Mouse (Mus musculus) heart, adult 8-10 months (tissue): ENCODE measurements around the gene Myh6. TPM values are rescaled to one million over a fixed set of nuclear protein-coding genes. Genes with fewer than 3 reads are reported as not detected.
A peak's percentile ranks its signal among the peaks of the same experiment; 100 is the strongest.

ENCODE experiments used
- DNase-seq: peaks from one replicate; pipeline ENCODE4 v3.0.0; 2022; ENCODE audit warnings: low spot score
- total RNA-seq, 4 experiments: library from RNA; stranded (reverse); gene quantifications; 2 replicates each; pipeline ENCODE4 v1.2.4; 2022

The Myh6 gene
- total RNA-seq, 4 experiments from 2014 or later: 18,156 to 23,973 (median 22,335) TPM

DNA sequence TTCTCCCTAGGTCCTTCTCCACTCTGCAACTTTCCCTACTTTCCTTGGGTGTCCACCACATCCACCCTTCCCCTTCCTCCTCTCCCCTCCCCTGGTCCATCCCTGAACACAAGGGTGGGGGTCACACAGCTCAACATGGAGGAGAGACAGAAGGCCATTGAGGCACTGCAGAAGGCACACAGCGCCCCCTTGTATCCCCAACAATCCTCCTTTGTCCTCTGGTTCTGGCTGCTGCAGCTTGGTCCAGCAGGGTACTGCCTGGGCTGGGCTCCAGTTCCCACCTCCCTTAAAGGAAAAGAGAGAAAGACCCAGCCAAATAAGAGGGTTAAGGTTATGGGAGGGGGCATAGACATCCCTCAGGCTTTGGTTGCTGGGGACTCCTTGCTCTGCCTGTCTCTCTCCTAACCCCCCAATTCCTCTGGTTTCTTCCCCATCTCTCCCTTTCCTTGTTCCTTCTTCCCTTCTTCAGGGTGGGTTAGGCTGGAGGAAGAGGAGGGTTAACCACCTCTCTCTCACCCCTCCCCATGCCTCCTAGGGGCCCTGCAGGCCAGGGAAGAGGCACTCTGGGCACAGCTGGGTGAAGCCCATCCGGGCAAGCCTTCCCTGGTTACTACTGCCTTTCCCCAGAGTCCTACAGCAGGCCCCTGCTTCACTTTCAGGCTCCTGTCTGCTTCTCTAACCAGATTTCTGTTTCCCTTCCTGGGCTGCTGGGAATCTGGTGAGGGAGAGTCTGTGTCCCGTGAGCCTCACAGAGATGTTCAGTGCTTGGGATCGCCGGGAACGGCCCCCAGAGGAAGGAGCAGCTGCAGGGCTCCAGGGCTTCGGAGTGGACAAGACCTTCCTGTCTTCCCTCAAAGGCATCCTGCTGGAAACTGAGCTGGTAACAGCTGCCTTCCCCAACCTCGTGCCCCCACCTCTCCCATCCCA lies 30.6 kb downstream of the Myh6 start, which contains the start of gene Cmtm5:
Gene Cmtm5, plus strand, starts transcription at position 358 of the 927 bp plus-strand sequence.
- DNase-seq: no peak

DNA sequence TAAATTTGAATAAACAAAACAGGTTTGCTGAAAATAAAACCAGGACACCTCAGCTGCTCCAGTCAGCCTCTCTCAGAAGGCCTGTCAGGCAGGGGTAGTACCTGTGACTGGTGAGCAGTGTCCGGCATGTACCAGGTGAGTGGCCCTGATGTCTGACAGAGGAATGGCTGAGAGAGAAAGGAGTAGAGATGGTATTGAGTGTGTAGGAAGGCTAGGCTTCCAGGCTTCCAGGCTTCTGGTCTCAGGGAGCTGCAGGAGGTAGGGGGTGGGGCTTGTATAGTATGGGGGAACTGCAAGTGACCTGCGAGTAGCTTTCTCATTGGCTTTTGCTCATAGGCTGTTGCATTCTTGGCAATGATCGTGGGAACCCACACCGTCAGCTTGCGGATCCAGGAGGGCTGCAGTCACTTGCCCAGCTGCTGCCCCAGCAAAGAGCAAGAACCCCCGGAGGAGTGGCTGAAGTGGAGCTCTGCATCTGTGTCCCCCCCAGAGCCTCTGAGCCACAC lies 34.0 kb downstream of the Myh6 start, which contains the start of gene Il25:
Gene Il25, plus strand, starts transcription at position 51 of the 506 bp plus-strand sequence.
- DNase-seq: no peak

DNA sequence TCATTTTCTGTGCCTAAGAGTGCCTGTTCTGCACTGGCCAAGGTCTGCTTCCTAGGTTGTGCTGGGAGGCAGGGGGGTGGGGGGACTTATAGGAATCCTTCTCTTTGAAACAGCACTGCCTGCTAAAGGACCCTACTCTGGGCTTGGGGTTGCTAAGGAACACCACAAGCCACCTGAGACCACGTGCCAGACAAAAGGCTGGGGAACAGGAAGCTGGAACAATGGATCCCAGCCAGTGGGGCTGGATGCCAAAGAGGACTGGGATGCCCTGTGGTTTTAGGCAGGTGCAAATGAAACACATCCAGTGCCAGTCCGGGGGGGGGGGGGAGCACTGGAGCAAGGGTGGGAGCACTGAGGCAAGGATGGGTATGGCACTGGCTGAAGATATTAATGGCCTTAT lies 36.3 kb downstream of the Myh6 start:
- no peak for DNase-seq

DNA sequence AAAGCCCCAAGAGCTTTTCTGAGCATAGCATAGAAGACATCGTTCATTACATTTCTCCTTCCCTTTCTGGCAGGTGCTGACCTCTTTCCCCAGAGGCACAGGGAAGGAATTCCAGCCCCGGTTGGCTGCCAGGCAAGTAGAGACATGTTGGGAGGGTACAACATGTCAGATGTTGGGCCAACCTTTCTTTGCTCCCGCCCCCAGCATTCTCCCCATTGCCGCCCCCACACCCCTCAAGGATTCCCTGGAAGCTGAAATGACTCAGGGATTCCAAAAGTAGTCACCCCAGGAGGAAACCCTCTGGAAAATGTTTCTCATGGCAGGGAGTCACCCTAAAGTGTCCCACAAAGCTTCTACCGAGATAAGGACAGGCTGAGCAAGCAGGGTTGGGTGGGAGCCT lies 36.9 kb downstream of the Myh6 start:
- no peak for DNase-seq

DNA sequence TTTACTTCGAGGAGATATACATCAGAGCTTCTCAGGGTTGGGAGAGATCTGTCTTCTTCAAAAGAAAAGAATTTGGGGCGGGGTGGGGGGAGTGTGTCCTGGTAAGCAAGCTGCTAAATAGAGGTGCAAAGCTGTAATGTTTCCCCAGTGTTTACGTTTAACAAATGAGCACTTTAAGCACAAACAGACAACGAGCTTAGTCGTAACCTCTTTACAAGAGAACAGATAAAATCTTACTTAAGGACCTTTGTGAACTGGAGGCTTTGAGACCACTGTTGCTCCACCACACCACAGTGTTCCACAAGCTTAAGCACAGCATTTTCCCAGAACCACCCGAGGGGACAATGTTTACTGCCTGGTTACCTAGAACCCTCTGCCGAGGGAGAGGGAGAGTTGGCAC lies 39.4 kb downstream of the Myh6 start:
- no peak for DNase-seq

DNA sequence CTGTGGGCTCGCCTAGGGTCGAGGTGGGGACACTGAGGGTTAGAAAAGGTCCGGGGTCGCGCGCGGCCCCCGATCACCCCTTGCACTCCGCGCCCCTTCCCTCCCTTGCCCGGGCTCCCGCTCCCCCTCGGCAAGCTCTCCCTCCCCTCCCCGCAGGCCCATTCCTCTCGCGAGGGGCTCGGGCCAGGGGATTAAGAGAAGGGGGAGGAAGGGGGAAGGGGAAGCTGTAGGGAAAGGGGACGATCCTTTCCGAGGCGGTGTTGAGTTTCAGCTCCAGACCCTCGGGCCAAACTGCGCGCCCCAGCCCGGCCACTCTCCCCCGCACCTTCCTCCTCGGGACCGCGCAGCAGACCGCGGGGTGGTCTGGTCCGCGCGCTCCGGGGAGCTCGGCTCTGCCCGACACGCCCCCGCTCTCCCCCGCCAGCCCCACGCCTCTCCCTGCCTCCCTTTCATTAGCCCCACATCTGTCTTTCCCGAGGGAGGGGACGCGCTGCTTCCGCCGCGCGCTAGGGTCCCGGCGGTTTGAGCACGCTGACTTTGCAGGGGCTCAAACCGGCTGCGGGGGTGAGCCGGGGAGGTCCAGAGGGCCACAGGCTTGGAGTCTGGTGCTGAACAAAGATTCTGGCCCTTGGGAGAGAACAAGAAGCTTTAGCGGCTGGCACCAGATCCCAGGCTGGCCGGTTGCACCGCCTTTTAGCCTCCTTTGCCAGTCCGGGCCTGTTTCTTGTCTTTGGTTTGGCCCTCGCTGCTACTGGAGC lies 40.1 kb downstream of the Myh6 start:
- peak; percentile 58 for DNase-seq

DNA sequence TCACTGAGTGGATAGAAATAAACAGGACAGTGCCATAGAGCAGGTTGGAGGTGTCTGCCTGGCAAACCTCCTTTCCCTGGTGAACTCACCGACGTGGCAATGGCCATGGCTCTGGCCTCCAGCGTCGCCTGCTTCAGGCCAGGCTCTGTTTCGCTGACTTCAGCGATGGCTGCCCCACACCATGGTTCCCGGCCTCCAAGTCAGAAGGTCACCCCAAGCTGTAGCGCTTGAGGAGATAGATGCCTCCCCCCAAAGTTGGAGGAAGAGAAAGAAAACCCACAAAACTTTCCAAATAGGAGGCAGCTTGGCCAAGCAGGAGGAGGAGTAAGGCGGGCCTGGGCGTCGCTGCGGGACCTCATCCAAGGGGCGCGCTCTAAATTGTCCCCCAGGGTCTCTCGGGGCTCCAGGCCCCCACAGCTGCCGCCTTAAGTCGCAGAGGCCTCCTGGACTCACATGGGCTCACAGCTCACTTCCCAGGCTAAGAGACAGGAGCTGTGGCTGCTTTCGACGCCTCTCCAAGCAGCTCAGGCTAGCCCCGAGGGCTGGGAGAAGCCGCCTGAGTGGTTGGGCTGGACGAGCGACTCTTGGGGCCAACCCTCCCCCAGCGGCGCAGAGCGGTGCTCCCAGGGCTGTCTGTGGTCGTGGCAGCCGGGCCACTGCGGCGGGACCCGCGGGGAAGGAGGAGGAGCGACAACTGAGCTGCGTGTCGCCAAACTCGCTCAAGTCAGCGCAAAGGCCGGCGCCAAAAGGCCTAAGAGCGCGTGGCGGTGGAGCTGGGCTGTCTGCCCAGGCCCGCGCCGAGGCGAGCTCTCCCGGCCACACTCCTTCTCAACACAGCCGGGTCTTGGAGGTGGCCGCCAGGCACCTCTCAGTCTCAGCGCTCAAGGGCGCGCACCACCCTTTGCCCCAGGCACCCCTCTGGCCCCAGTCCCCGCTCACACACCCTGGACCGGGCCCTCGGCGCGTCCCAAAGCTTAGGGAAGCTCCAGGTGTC lies 41.1 kb downstream of the Myh6 start, which contains the start of gene Efs:
Gene Efs, minus strand, starts transcription at position 778 of the 994 bp plus-strand sequence.
- no peak for DNase-seq

DNA sequence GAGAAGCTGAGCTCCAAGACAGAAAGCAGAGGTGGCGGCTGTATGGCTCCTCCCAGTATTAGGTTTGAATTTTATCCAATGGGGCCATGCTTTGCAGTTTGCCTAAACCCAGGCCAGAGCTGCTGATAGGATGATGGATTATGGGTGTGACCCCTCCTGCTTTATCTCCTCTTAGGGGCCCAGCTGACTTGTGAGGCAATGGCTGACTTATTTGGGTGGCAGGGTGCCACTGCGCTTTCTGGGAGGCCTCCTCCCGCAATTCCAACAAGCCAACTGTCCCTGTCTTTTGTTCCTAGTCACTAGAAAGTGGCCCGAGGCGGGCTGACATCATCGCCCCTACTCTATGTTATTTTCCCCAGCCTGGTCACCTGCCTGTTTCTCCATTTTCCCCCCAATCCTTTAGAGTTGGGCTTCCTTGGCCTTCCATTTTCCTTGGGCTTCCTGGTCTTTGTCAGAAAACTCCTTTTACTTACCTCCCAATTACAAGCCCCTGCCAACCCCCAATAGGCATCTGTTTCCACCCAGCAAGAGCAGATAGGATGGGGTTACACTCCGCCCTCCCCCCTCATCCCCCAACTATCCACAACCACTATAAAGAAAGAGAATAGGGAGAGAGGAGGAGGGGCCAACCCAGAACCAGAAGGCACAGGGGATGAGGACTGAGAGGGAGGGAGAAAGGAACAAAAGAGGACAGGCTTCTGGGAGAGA lies 41.9 kb downstream of the Myh6 start:
- peak; percentile 65 for DNase-seq

DNA sequence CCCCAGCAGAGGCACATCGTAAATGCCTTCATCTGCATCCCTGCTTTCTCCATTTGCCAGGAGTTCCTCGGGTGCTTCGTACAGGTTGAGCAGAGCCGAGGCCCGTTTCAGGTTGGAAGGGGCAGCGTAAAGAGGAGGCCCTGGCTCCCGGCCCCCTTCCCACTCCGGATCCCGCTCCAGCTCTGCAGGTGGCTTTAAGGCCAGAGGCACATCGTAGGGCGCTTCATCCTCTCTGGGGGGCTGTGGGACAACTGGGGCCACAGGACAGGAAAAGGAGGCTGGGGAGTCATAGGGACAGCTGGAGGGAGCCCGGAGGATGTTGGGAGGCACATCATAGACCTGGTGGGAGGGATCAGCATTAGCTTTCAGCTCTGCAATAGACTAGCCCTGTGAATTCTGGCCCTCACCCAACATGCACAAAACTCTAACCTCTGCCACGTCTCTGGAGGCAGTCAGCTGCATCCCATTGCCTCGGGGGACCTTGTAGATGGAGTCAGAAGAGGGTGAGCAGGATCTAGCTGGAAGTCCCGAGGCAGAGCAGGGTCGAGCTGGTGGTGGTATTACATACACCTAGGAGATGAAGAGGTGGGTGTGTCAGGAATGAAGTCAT lies 46.5 kb downstream of the Myh6 start:
- DNase-seq: no peak

DNA sequence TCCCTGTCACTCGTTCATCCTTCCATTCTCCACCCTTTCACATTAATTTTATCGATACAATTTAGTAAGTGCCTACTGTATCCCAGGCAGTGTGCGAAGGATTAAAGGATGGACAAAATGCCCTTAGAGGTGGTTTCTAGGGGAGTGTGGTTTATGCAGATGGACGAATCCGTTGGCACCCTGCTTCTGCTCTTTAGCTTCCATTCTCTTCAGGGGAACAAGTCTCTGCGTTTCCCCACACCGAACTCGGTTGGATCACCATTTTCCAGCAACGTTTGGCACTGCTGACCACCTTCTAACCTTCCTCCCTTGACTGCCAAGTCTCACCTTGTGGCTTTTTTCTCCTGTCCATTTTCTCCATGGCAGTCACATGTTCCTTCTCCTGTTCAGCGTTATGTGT lies 53.4 kb downstream of the Myh6 start:
- no peak for DNase-seq

DNA sequence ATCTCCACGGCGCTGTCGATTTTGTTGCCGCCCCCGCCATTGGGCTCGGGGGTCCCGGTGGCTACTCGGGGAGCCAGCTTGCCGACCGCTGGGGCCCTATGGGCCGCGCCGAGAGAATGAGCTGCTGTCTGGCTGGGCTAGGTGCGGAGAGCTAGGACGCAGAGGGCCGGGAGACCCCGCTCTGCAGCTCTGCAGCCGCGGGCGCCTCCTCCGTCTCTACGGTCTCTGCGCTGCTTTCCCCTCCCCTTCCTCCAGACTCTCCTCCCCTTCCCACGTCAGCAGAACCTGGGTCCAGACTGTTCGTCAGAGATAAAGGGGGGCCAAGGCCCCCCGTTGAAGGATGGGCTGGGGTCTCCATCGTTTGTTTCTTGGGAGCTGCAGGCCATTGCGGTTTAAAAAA lies 53.8 kb downstream of the Myh6 start, which contains the start of gene Slc22a17:
Gene Slc22a17, minus strand, starts transcription at position 247 of the 400 bp plus-strand sequence.
- peak; percentile 68 for DNase-seq

DNA sequence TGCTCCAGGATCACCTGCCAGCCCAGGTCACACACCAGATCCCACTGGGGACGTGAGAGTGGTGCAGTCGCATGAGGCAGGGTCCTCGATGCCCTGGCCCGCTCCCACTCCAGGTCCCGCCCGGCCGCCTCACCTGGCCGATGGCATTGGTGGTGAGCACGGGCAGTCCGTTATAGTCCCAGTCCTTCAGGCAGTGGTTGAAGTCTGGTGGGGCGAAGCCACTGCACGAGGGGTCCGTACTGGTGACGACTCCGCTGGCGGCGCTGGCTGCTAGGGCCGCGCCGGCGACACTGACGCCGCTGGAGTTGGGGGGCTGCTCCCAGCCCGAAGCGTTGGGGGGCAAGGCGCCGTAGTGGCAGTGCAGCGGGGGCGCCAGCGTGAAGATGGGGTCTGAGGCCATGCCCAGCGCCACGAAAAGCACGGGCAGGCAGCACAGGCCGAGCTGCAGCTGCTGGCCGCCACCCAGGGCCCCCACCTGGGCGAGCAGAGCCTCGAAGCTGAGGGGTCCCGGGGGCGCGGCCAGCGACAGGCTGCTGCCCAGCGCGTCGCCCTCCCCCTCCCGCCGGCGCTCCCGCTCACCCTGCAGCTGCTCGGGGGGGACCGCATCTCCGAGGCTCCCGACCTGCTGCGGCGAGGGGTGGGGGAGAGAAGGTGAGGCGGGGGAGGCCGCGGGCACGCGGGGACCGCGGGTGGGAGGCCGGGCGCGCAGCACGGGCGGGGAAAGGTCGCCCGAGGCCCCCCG lies 54.4 kb downstream of the Myh6 start:
- DNase-seq: no peak

DNA sequence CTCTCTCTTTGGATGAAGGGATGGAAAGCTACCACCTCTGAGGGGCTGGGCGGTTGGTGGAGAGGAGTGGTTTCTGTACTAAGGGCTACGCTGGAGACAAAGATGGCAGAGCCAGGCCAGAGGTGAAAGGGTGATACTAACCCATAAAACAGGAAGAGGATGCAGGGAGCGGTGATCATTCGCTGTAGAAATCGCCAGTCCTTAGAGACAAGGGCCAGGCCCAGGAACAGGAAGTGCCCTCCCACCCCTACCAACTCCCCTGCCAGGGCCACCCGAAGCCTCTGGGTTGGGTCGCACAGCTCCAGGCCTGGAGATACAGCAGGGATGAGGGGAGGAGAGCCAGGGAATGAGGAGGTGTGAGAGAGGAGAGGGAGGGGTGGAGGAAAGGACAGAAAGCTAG lies 58.0 kb downstream of the Myh6 start:
- DNase-seq: no peak

DNA sequence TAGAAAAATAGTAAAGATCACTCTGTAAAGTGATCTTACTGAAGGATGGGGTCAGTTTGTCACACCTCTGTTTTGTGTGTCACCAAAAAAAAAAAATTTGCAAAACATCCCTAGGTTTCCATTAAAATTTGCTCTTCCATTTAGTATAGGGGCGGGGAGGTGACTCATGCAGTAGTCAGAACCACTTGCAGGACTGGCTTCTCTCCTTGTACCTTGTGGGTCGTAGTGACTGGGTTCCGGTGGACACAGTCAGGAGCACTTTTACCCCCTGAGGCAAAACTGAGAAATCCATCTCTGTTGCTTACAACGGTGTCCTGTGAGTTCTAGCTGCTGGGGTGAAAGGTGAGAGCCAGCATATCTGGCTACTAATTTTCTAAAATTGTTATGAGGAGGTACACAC lies 63.1 kb downstream of the Myh6 start:
- no peak for DNase-seq

DNA sequence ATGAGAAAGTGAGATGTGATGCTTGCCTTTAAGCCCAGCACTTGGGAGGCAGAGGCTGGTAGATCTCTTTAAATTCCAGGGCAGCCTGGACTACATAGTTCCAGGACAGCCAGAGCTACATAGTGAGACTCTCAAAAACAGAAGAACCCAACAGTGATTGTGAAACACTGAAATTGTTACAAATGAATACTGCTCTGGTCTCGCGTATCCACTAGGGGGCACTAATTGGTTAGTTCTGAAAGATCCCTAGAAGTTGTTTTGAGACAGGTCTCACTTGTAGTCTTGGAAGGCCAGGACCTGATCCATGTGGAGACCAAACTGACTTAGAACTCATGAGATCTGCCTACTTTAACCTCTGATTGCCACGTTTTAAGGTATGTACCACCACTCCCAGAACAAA lies 66.3 kb downstream of the Myh6 start:
- DNase-seq: peak; percentile 84

DNA sequence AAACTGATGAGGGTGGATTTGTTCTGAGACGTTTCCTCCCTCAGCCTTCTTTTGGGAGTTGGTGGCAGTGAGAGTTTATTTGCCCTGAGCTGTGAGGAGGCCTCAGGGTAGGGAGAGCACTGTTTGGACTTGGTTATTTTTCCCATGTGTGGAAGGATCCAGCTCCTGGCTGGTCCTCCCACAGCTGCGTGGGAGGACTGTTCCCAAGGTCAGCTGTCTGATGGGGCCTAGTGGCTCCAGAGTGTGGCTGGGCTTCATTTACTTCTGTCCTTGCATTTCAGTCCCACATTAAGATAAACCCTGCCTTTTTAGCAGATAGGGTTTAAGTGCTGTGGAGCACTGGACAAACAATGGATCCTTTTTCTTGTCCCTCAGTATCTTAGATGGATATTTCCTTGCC lies 69.3 kb downstream of the Myh6 start:
- no peak for DNase-seq

DNA sequence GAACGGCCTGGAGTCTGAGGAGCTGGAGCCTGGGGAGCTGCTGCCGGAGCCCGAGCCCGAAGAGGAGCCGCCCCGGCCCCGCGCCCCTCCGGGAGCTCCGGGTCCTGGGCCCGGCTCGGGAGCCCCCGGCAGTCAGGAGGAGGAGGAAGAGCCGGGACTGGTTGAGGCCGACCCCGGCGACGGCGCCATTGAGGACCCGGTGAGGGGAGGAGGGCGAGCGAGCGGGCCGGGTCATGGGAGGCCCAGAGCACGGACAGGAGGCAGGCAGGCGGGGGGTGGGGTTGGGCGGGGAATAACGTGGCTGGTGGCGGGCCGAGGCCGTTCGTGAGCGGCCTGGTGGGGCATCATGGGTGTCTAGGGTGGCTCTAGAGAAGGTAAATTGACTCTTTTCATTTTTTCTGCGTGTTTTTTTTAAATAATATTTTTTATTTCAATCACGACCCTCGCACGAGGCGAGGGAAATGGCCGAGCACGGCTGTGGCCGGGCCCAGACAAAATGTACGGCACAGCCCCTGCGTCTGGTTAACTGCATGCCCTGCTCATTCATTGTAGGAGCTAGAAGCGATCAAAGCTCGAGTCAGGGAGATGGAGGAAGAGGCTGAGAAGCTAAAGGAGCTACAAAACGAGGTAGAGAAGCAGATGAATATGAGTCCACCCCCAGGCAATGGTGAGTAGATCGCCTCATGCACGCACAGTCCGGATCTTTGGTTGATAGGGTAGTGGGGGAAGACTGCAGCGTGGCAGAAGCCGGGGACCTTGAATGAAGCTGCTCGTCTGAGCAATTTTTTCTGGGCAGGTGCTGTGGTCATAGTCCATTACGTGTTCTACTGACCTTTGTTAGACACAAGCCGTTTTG lies 72.2 kb downstream of the Myh6 start:
- peak; percentile 53 for DNase-seq

DNA sequence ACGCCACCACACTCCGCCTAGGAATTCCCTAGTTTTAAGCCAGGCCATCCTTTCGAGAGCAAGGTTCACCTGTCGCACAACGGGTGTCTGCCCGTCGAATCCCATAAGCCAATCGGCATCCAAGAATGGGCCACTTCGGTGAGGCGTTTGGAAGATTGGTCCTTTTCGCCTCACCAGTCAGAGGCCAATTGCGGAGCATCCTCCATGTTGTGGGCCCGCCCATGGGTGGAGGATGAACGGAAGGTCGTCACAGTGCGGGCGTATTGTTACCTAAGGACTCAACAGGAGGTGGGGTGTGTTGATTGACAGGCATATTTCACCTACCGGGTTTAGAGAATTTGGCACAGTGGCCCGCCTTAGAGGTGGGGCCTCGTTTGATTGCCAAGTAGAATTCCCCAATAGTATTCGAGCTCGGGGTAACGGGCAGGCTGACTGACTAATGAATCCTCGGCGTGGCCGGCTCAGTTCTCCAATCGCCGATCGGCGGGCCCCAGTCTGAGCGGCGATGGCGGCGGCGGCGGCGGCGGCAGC lies 73.0 kb downstream of the Myh6 start:
- peak; percentile 100 for DNase-seq
